Mouse (Mus musculus): Measurements from ENCODE around the gene Shbg.

Shbg gene

DNA sequence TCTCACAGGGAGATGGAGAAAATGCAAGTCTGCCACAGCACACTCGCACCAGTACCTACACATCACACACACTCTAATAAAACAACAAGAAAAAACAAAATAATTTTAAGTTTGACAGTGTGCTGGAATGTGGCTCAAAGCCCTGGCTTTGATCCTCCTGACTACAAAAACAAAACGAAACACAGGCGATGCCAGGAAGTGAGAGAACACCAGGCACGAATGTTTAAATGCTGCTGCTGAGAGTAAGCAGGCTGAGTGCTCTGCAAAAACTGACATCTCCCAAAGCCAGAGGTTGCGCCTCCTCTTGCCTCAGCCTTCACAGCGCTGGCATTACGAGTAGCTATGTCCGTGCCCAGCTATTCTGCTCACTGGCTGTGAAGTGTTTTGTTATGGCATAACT lies 52.6 kb downstream of the Shbg start:
- no peak for DNase-seq (ENCODE audit: low spot score in 2 of 2)
